Mouse (Mus musculus) stomach, embryonic 16.5 days (tissue): ENCODE results near the gene Rasgef1a. TPM values are rescaled to one million over a fixed set of nuclear protein-coding genes. Genes with fewer than 3 reads are reported as not detected.

Experiments used
- ATAC-seq: fragments of 200-750 bp; cut with Nextera tagmentation; 2 replicates; pipeline ENCODE4 v1.8.0; 2017; ENCODE audit warnings: moderate number of reproducible peaks, moderate TSS enrichment; ENCODE audit not compliant: insufficient read depth, low FRiP score
- H3K27ac ChIP-seq: fragments of 300-500 bp; sonication (generic); 2 replicates; pipeline ENCODE4 v1.5.1; 2014; ENCODE audit warnings: low read length
- H3K27me3 ChIP-seq: fragments of 300-500 bp; sonication (generic); 2 replicates; pipeline ENCODE4 v1.6.1; 2014; ENCODE audit warnings: low read length, control low read depth, mixed read lengths; ENCODE audit not compliant: control insufficient read depth, insufficient read depth
- H3K36me3 ChIP-seq: fragments of 300-500 bp; sonication (generic); 2 replicates; pipeline ENCODE4 v1.6.1; 2014; ENCODE audit warnings: low read length; ENCODE audit not compliant: control insufficient read depth, insufficient read depth
- H3K4me1 ChIP-seq: fragments of 300-500 bp; sonication (generic); 2 replicates; pipeline ENCODE4 v1.6.1; 2014; ENCODE audit warnings: low read length, control low read depth, mixed read lengths; ENCODE audit not compliant: control insufficient read depth, insufficient read depth
- H3K4me2 ChIP-seq: fragments of 300-500 bp; sonication (generic); 2 replicates; pipeline ENCODE4 v1.6.1; 2014; ENCODE audit warnings: low read depth, low read length, mixed read lengths
- H3K4me3 ChIP-seq: fragments of 300-500 bp; sonication (generic); replicated peaks from 2 replicates; pipeline ENCODE4 v1.5.1; 2014; ENCODE audit warnings: mild to moderate bottlenecking, low read length
- H3K9ac ChIP-seq: fragments of 300-500 bp; sonication (generic); 2 replicates; pipeline ENCODE4 v1.6.1; 2014; ENCODE audit warnings: low read length
- H3K9me3 ChIP-seq: fragments of 300-500 bp; sonication (generic); replicated peaks from 2 replicates; pipeline ENCODE4 v1.6.1; 2016; ENCODE audit warnings: low read length, control low read depth; ENCODE audit not compliant: control insufficient read depth
- WGBS: fragments of 180-500 bp; shearing (Covaris S2); extraction: QIAGEN DNeasy Blood & Tissue Kit; methylation state at CpG from one replicate; pipeline ENCODE4 v1.1.7; 2014; 5-methylcytosine and 5-hydroxymethylcytosine counted together
- polyA plus RNA-seq: library from polyadenylated mRNA; unstranded; fragments of >200 nt; fragmentation: Nextera tagmentation; extraction: Ambion mirVana; gene quantifications from 2 replicates; pipeline ENCODE4 v1.2.1, GENCODE M21; 2015

Gene Rasgef1a
- polyA plus RNA-seq, 1 experiment from 2014 or later: 0.39 TPM

GRCm38 (mm10) chr6:118076256-118076655 is 65.0 kb downstream of the Rasgef1a start:
- ATAC-seq: no peak
- Histone ChIP-seq H3K9ac (no peak overlapping the region), H3K27ac (no peak overlapping the region), H3K4me2 (no peak overlapping the region), H3K9me3 (no peaks in the 10 kb centered on the region), H3K4me3 (no peak overlapping the region), H3K36me3 (no peaks in the 10 kb centered on the region), H3K27me3 (no peaks in the 10 kb centered on the region), H3K4me1 (no peaks in the 10 kb centered on the region; the same call in 1 of the 2 replicates)
- WGBS: 69% methylated on average over 3 of the region's 3 CpGs

GRCm38 (mm10) chr6:118076748-118077147 is 65.5 kb downstream of the Rasgef1a start:
- H3K4me1 ChIP-seq: no peaks in the 10 kb centered on the region; the same call in 1 of the 2 replicates
- no peaks in the 10 kb centered on the region for H3K9me3 ChIP-seq
- no peak overlapping the region for H3K4me2 ChIP-seq
- 82% methylated on average over 8 of the region's 8 CpGs for WGBS
- H3K27me3 ChIP-seq: no peaks in the 10 kb centered on the region
- no peak overlapping the region for H3K9ac ChIP-seq
- no peak for ATAC-seq
- H3K27ac ChIP-seq: no peak overlapping the region
- no peaks in the 10 kb centered on the region for H3K36me3 ChIP-seq
- H3K4me3 ChIP-seq: no peak overlapping the region

- Histone ChIP-seq H3K27ac (no peak overlapping the region), H3K4me2 (no peak overlapping the region), H3K4me3 (no peak overlapping the region), H3K36me3 (no peaks in the 10 kb centered on the region), H3K9me3 (no peaks in the 10 kb centered on the region), H3K9ac (no peak overlapping the region), H3K27me3 (no peaks in the 10 kb centered on the region), H3K4me1 (no peaks in the 10 kb centered on the region; the same call in 1 of the 2 replicates)
- WGBS: 79% methylated on average over 7 of the region's 7 CpGs
- ATAC-seq: no peak
Measured at GRCm38 (mm10) chr6:118077421-118077820, 66.2 kb downstream of the Rasgef1a start.

GRCm38 (mm10) chr6:118078751-118079150 is 67.5 kb downstream of the Rasgef1a start:
- WGBS: 60% methylated on average over 10 of the region's 10 CpGs
- H3K9me3 ChIP-seq: no peaks in the 10 kb centered on the region
- no peak overlapping the region for H3K9ac ChIP-seq
- H3K4me1 ChIP-seq: no peaks in the 10 kb centered on the region; the same call in 1 of the 2 replicates
- no peaks in the 10 kb centered on the region for H3K27me3 ChIP-seq
- no peaks in the 10 kb centered on the region for H3K36me3 ChIP-seq
- no peak for ATAC-seq
- no peak overlapping the region for H3K4me3 ChIP-seq
- H3K4me2 ChIP-seq: no peak overlapping the region
- no peak overlapping the region for H3K27ac ChIP-seq

- Histone ChIP-seq H3K4me3 (no peak overlapping the region), H3K9me3 (no peaks in the 10 kb centered on the region), H3K4me1 (no peaks in the 10 kb centered on the region; the same call in 1 of the 2 replicates), H3K27me3 (no peaks in the 10 kb centered on the region), H3K9ac (no peak overlapping the region), H3K4me2 (no peak overlapping the region), H3K36me3 (no peaks in the 10 kb centered on the region), H3K27ac (no peak overlapping the region)
- ATAC-seq: no peak
- 55% methylated on average over 3 of the region's 3 CpGs for WGBS
Measured at GRCm38 (mm10) chr6:118079292-118079691, 68.1 kb downstream of the Rasgef1a start.

GRCm38 (mm10) chr6:118079762-118080465 is 68.7 kb downstream of the Rasgef1a start:
- no peak overlapping the region for H3K4me3 ChIP-seq
- no peaks in the 10 kb centered on the region for H3K36me3 ChIP-seq
- H3K9me3 ChIP-seq: no peaks in the 10 kb centered on the region
- no peaks in the 10 kb centered on the region for H3K4me1 ChIP-seq
- no peak overlapping the region for H3K27ac ChIP-seq
- H3K9ac ChIP-seq: no peak overlapping the region
- ATAC-seq: no peak
- 62% methylated on average over 10 of the region's 10 CpGs for WGBS
- H3K4me2 ChIP-seq: no peak overlapping the region
- no peaks in the 10 kb centered on the region for H3K27me3 ChIP-seq

- no peak overlapping the region for H3K9ac ChIP-seq
Measured at GRCm38 (mm10) chr6:118080711-118081110, 69.5 kb downstream of the Rasgef1a start.

GRCm38 (mm10) chr6:118082384-118082783 is 71.1 kb downstream of the Rasgef1a start:
- Histone ChIP-seq H3K27ac (no peak overlapping the region), H3K9me3 (no peaks in the 10 kb centered on the region), H3K4me1 (no peaks in the 10 kb centered on the region), H3K27me3 (no peaks in the 10 kb centered on the region), H3K4me2 (no peak overlapping the region), H3K4me3 (no peak overlapping the region), H3K36me3 (no peaks in the 10 kb centered on the region), H3K9ac (no peak overlapping the region)
- 75% methylated on average over 3 of the region's 3 CpGs for WGBS
- ATAC-seq: no peak

More at GRCm38 (mm10) chr6:118080711-118081110, 69.5 kb downstream of the Rasgef1a start:
- Histone ChIP-seq H3K4me2 (no peak overlapping the region), H3K27ac (no peak overlapping the region), H3K9me3 (no peaks in the 10 kb centered on the region), H3K36me3 (no peaks in the 10 kb centered on the region), H3K4me3 (no peak overlapping the region), H3K4me1 (no peaks in the 10 kb centered on the region), H3K27me3 (no peaks in the 10 kb centered on the region)
- no peak for ATAC-seq
- WGBS: 93% methylated on average over 4 of the region's 4 CpGs

GRCm38 (mm10) chr6:118083608-118084007 is 72.4 kb downstream of the Rasgef1a start:
- Histone ChIP-seq H3K27me3 (no peaks in the 10 kb centered on the region), H3K4me1 (no peaks in the 10 kb centered on the region), H3K4me2 (no peak overlapping the region), H3K36me3 (no peaks in the 10 kb centered on the region), H3K9ac (no peak overlapping the region), H3K4me3 (no peak overlapping the region), H3K9me3 (no peaks in the 10 kb centered on the region), H3K27ac (no peak overlapping the region)
- WGBS: 72% methylated on average over 6 of the region's 6 CpGs
- no peak for ATAC-seq
